Mouse (Mus musculus): ENCODE data around the gene Rfx1.

DNA sequence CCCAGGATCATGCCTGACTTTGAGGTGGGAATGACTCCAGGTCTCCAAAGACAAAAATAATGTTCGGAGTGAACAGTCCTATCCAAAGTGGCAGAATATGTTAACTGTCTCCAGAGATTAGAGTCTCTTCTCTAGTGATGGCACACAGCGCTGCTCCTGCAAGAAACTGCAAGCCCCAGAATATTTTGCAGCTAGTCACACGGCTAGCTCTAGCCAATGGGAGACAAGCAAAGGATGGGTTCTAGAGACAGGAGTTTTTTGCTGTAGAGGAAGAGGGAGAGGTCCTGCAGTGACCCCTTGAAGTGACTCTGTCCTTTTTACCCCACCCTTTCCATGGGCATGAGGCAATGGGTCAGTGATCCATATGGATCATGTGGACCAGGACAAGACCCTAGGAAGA, 71.2 kb downstream of the Rfx1 start:
- TF ChIP-seq JUND (conservative IDR thresholded peaks at IDR 0.05; ENCODE audit: low read depth, low read length) (no peak), GABPA (IDR thresholded peaks at IDR 0.05; ENCODE audit: insufficient replicate concordance, low read depth, low read length) (no peak)

All from CH12.LX (cell line).